Mouse (Mus musculus) CH12.LX (cell line): ENCODE data around the gene Cux1. TPM values are rescaled to one million over a fixed set of nuclear protein-coding genes. Genes with fewer than 3 reads are reported as not detected.

Experiments
- DNase-seq: peaks from one replicate; pipeline ENCODE4 v3.0.0-alpha.2; 2013; ENCODE audit errors: extremely low read depth
- H3K27ac ChIP-seq: 2 replicates; pipeline ENCODE4 v1.5.1; 2012; ENCODE audit warnings: low read depth, mild to moderate bottlenecking, control low read depth, moderate library complexity; ENCODE audit not compliant: insufficient read depth
- H3K27me3 ChIP-seq: replicated peaks from 2 replicates; pipeline ENCODE3; 2012; ENCODE audit warnings: inconsistent platforms
- H3K36me3 ChIP-seq, 2 experiments: replicated peaks in 1 of 2; 2 replicates each; pipeline versions ENCODE3 to v1.6.1; 2012; ENCODE audit warnings: inconsistent platforms in 1 of 2, low read length in 1 of 2, mild to moderate bottlenecking in 1 of 2, mixed read lengths in 1 of 2, moderate library complexity in 1 of 2; ENCODE audit not compliant: control insufficient read depth in 1 of 2, insufficient read depth in 1 of 2
- H3K4me1 ChIP-seq, 2 experiments: 2 replicates each; pipeline ENCODE4 v1.6.1; 2012; ENCODE audit warnings: inconsistent platforms in 1 of 2, moderate library complexity in 1 of 2; ENCODE audit not compliant: insufficient read depth in 2 of 2, control insufficient read depth in 1 of 2
- H3K4me2 ChIP-seq: 2 replicates; pipeline ENCODE4 v1.6.1; 2012; ENCODE audit warnings: low read depth, mild to moderate bottlenecking, control low read depth; ENCODE audit not compliant: poor library complexity, insufficient read depth, severe bottlenecking
- H3K4me3 ChIP-seq, 3 experiments: fragments of 150-350 bp in 1 of 3; sonication (generic) in 1 of 3; replicated peaks in 1 of 3; 2 replicates each; pipeline versions ENCODE3 to v1.5.1; 2011 to 2012; ENCODE audit warnings: low read depth in 2 of 3, low read length in 2 of 3, mild to moderate bottlenecking in 2 of 3, moderate library complexity in 2 of 3, control low read depth in 1 of 3, improper control_type of control experiment in 1 of 3, inconsistent platforms in 1 of 3, mixed read lengths in 1 of 3; ENCODE audit not compliant: poor library complexity in 1 of 3
- H3K79me2 ChIP-seq: replicated peaks from 2 replicates; pipeline ENCODE4 v1.6.1; 2012; ENCODE audit warnings: mild to moderate bottlenecking, moderate library complexity; ENCODE audit not compliant: control insufficient read depth, poor library complexity, insufficient read depth, severe bottlenecking; ENCODE audit errors: extremely low read depth
- H3K9ac ChIP-seq: 2 replicates; pipeline ENCODE4 v1.6.1; 2012; ENCODE audit warnings: low read depth, mild to moderate bottlenecking, control low read depth, moderate library complexity; ENCODE audit not compliant: insufficient read depth
- H3K9me3 ChIP-seq: replicated peaks from 2 replicates; pipeline ENCODE3; 2012; ENCODE audit warnings: low read length, inconsistent platforms, mixed read lengths
- CHD1 ChIP-seq: IDR thresholded peaks from 2 replicates; pipeline ENCODE4 v1.6.1; 2012; ENCODE audit warnings: low read depth, low read length, improper control_type of control experiment, inconsistent platforms
- CHD2 ChIP-seq: IDR thresholded peaks from 2 replicates; pipeline ENCODE4 v1.6.1; 2011; ENCODE audit warnings: low read length, improper control_type of control experiment
- ELF1 ChIP-seq: IDR thresholded peaks from 2 replicates; pipeline ENCODE4 v1.6.1; 2014; ENCODE audit warnings: low read depth, mild to moderate bottlenecking, inconsistent platforms, low read length, improper control_type of control experiment
- ETS1 ChIP-seq: conservative IDR thresholded peaks from 2 replicates; pipeline ENCODE4 v1.6.1; 2012; ENCODE audit warnings: low read depth, mild to moderate bottlenecking, inconsistent platforms, low read length, improper control_type of control experiment, moderate library complexity
- IRF4 ChIP-seq: IDR thresholded peaks from 2 replicates; pipeline ENCODE4 v1.6.1; 2014; ENCODE audit warnings: low read depth, mild to moderate bottlenecking, inconsistent platforms, low read length, improper control_type of control experiment
- JUN ChIP-seq: IDR thresholded peaks from 2 replicates; pipeline ENCODE4 v1.6.1; 2011; ENCODE audit warnings: low read depth, mild to moderate bottlenecking, low read length, improper control_type of control experiment, moderate library complexity; ENCODE audit not compliant: insufficient read depth
- JUND ChIP-seq: conservative IDR thresholded peaks from 2 replicates; pipeline ENCODE4 v1.6.1; 2011; ENCODE audit warnings: low read depth, low read length, improper control_type of control experiment
- MAX ChIP-seq: IDR thresholded peaks from 2 replicates; pipeline ENCODE4 v1.6.1; 2011; ENCODE audit warnings: low read length, improper control_type of control experiment
- MAZ ChIP-seq: IDR thresholded peaks from 2 replicates; pipeline ENCODE4 v1.6.1; 2012; ENCODE audit warnings: low read depth, mild to moderate bottlenecking, inconsistent platforms, low read length, improper control_type of control experiment, moderate library complexity
- POLR2AphosphoS2 ChIP-seq: IDR thresholded peaks from 2 replicates; pipeline ENCODE4 v1.6.1; 2011; ENCODE audit warnings: low read depth, low read length, improper control_type of control experiment
- RAD21 ChIP-seq: IDR thresholded peaks from 2 replicates; pipeline ENCODE4 v1.6.1; 2011; ENCODE audit warnings: low read depth, mild to moderate bottlenecking, low read length, improper control_type of control experiment, moderate library complexity
- SIN3A ChIP-seq: IDR thresholded peaks from 2 replicates; pipeline ENCODE4 v1.6.1; 2012; ENCODE audit warnings: low read length, improper control_type of control experiment, inconsistent platforms
- TCF12 ChIP-seq: IDR thresholded peaks from 2 replicates; pipeline ENCODE4 v1.6.1; 2014; ENCODE audit warnings: low read depth, mild to moderate bottlenecking, inconsistent platforms, low read length, improper control_type of control experiment
- USF1 ChIP-seq: IDR thresholded peaks from 2 replicates; pipeline ENCODE4 v1.6.1; 2014; ENCODE audit warnings: low read depth, mild to moderate bottlenecking, inconsistent platforms, low read length, improper control_type of control experiment
- dilution Hi-C: fragments of 300-500 bp; cut with MboI; formaldehyde crosslinking; loops from 2 replicates; pipeline ENCODE4 v1.14.3; 2020; ENCODE audit warnings: low sequenced_read_pairs; ENCODE audit not compliant: extremely low pct_unique_long_range_greater_than_20kb, extremely low pct_ligation_motif_present
- in situ Hi-C: fragments of 300-500 bp; cut with MboI; formaldehyde crosslinking; loops from 3 replicates; pipeline ENCODE4 v1.14.3; 2019; ENCODE audit warnings: low sequenced_read_pairs, low pct_ligation_motif_present, low pct_unique_long_range_greater_than_20kb, mixed read lengths
- polyA plus RNA-seq: library from polyadenylated mRNA; unstranded; fragments of >175 nt; gene quantifications from 2 replicates; pipeline ENCODE4 v1.2.1, GENCODE M21; 2012; ENCODE audit warnings: low read depth; ENCODE audit not compliant: insufficient read length
- total RNA-seq, 2 experiments: library from RNA; depleted of rRNA; stranded (reverse); fragments of 300-350 nt in 1 of 2; fragments of >200 nt in 1 of 2; gene quantifications; 2 replicates each; pipeline ENCODE4 v1.2.3; 2012 to 2014

Cux1 gene
- total and polyA plus RNA-seq, 3 experiments: 12.4 to 21.9 (median 19.6) TPM

GRCm38 (mm10) chr5:136357227-136357626 is 210.1 kb downstream of the Cux1 start:
- dilution Hi-C loops: no loop called here
- no peak for DNase-seq
- in situ Hi-C loops: no loop called here
- no peaks in the 10 kb centered on the region for H3K27me3 ChIP-seq
- TF ChIP-seq ETS1 (no peak), MAZ (no peak), IRF4 (no peak), CHD2 (no peak)
- TF ChIP-seq, all 38 proteins: peak for 0
- H3K27ac ChIP-seq: no peak overlapping the region
- no peak overlapping the region for H3K9ac ChIP-seq
- H3K79me2 ChIP-seq: no peaks in the 10 kb centered on the region
- peaks cover 0 to 13% of the 10 kb centered on the region in 2 experiments; a peak in 1 of 4 replicates for H3K4me1 ChIP-seq
- H3K4me2 ChIP-seq: no peak overlapping the region
- H3K36me3 ChIP-seq: peaks cover 18 to 72% of the 10 kb centered on the region in 2 experiments
- no peak overlapping the region for H3K4me3 ChIP-seq
- H3K9me3 ChIP-seq: no peaks in the 10 kb centered on the region

DNA sequence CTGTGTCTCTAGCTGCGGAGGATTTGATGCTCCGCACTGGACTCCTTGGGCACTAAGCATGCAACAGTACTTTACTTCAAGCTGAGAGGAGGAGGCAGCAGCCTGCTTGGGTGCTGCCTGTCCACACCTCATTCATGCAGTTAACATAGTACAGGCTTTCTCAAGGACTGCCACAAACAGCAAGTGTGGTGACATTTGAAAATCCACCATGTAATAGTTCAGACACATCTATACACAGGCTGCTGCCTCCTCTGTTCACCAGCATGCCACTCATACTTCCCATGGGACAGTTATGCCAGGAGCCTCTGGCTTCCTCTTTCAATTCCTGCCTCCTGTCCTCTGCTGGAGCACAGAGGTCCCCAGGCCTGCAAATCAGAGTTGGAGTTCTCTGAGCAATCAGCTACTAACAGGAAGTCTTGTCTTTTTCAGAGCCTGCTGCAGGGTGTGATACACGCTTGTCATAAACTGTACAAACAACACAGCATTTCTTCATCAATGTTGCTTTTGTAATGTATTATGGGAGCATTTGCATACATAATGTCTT is 211.6 kb downstream of the Cux1 start:
- Histone ChIP-seq H3K36me3 (peaks cover 19 to 74% of the 10 kb centered on the region in 2 experiments), H3K4me2 (no peak overlapping the region)
- dilution Hi-C loops: no loop called here

GRCm38 (mm10) chr5:136354729-136355128 is 212.6 kb downstream of the Cux1 start:
- in situ Hi-C loops: no loop called here
- Histone ChIP-seq H3K9ac (no peak overlapping the region), H3K79me2 (no peaks in the 10 kb centered on the region)
- TF ChIP-seq ETS1 (no peak), CHD1 (no peak), ELF1 (no peak)
- TF ChIP-seq, all 38 proteins: peak for 0
- H3K27ac ChIP-seq: no peak overlapping the region
- H3K9me3 ChIP-seq: no peaks in the 10 kb centered on the region
- no peak overlapping the region for H3K4me3 ChIP-seq
- H3K4me1 ChIP-seq: peaks cover 0 to 12% of the 10 kb centered on the region in 2 experiments; a peak in 1 of 4 replicates
- no peaks in the 10 kb centered on the region for H3K27me3 ChIP-seq
- no peak overlapping the region for H3K4me2 ChIP-seq
- no peak for DNase-seq
- H3K36me3 ChIP-seq: peaks cover 19 to 65% of the 10 kb centered on the region in 2 experiments
- dilution Hi-C loops: no loop called here

More for the DNA sequence above, 211.6 kb downstream of the Cux1 start:
- Histone ChIP-seq H3K27me3 (no peaks in the 10 kb centered on the region), H3K9ac (no peak overlapping the region), H3K27ac (no peak overlapping the region), H3K9me3 (no peaks in the 10 kb centered on the region), H3K79me2 (no peaks in the 10 kb centered on the region), H3K4me1 (peaks cover 0 to 12% of the 10 kb centered on the region in 2 experiments; a peak in 1 of 4 replicates), H3K4me3 (no peak overlapping the region)
- TF ChIP-seq JUND (no peak), ETS1 (no peak), RAD21 (no peak), JUN (no peak), CHD2 (no peak), POLR2AphosphoS2 (no peak), USF1 (no peak), MAX (no peak), SIN3A (no peak), TCF12 (no peak)
- in situ Hi-C loops: no loop called here
- DNase-seq: no peak
